Mouse (Mus musculus) embryonic facial prominence, embryonic 15.5 days (tissue): Measurements from ENCODE around the gene Zdhhc14. TPM values are rescaled to one million over a fixed set of nuclear protein-coding genes. Genes with fewer than 3 reads are reported as not detected.

Source experiments
- ATAC-seq: fragments of 200-750 bp; cut with Nextera tagmentation; 2 replicates; pipeline ENCODE4 v1.8.0; 2017; ENCODE audit warnings: low read depth, moderate TSS enrichment; ENCODE audit not compliant: insufficient number of reproducible peaks, low FRiP score, low TSS enrichment
- H3K27ac ChIP-seq: fragments of 300-500 bp; sonication (generic); replicated peaks from 2 replicates; pipeline ENCODE4 v1.5.1; 2015; ENCODE audit warnings: mild to moderate bottlenecking, inconsistent platforms
- H3K27me3 ChIP-seq: fragments of 300-500 bp; sonication (generic); 2 replicates; pipeline ENCODE4 v1.6.1; 2015; ENCODE audit warnings: inconsistent platforms
- H3K36me3 ChIP-seq: fragments of 300-500 bp; sonication (generic); 2 replicates; pipeline ENCODE4 v1.6.1; 2015; ENCODE audit warnings: mild to moderate bottlenecking, inconsistent platforms
- H3K4me1 ChIP-seq: fragments of 300-500 bp; sonication (generic); 2 replicates; pipeline ENCODE4 v1.6.1; 2015; ENCODE audit warnings: inconsistent platforms
- H3K4me2 ChIP-seq: fragments of 300-500 bp; sonication (generic); replicated peaks from 2 replicates; pipeline ENCODE4 v1.6.1; 2015; ENCODE audit warnings: mild to moderate bottlenecking, inconsistent platforms
- H3K4me3 ChIP-seq: fragments of 300-500 bp; sonication (generic); replicated peaks from 2 replicates; pipeline ENCODE4 v1.5.1; 2015; ENCODE audit warnings: mild to moderate bottlenecking, inconsistent platforms
- H3K9ac ChIP-seq: fragments of 300-500 bp; sonication (generic); 2 replicates; pipeline ENCODE4 v1.6.1; 2015; ENCODE audit warnings: inconsistent platforms
- H3K9me3 ChIP-seq: fragments of 300-500 bp; sonication (generic); replicated peaks from 2 replicates; pipeline ENCODE4 v1.6.1; 2016; ENCODE audit warnings: inconsistent platforms
- WGBS: fragments of 180-500 bp; shearing (Covaris S2); methylation state at CpG from one replicate; pipeline ENCODE4 v1.1.7; 2015; 5-methylcytosine and 5-hydroxymethylcytosine counted together
- polyA plus RNA-seq: library from polyadenylated mRNA; unstranded; fragments of >200 nt; fragmentation: Nextera tagmentation; extraction: Ambion mirVana; gene quantifications from 2 replicates; pipeline ENCODE4 v1.2.1, GENCODE M21; 2015

The Zdhhc14 gene
- polyA plus RNA-seq, 1 experiment from 2014 or later: 5.2 TPM

DNA sequence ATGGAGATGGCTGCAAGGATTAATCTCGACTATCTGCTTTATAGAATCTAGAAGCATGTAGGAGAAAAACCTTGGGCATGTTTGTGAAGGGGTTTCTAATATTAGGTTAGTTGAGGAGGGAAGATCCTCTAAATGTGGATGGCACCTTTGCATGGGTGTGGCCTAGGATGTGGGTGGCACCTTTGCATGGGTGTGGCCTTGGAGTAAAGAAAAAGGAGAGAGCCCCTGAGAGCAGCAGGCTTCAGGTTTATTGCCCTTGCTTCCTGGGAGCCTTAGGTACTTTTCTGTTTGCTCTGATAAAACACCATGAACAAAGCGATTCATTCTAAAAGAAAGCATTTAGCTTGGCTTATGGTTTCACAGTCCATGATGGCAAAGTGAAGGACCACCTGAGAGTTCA, 62.2 kb downstream of the Zdhhc14 start:
- Histone ChIP-seq H3K36me3 (no peaks in the 10 kb centered on the region), H3K9ac (no peak overlapping the region), H3K4me1 (no peaks in the 10 kb centered on the region), H3K4me3 (no peak overlapping the region), H3K27me3 (no peaks in the 10 kb centered on the region), H3K9me3 (no peaks in the 10 kb centered on the region), H3K4me2 (no peak overlapping the region), H3K27ac (no peak overlapping the region)
- 93% methylated on average over 2 of the region's 2 CpGs for WGBS
- no peak for ATAC-seq

DNA sequence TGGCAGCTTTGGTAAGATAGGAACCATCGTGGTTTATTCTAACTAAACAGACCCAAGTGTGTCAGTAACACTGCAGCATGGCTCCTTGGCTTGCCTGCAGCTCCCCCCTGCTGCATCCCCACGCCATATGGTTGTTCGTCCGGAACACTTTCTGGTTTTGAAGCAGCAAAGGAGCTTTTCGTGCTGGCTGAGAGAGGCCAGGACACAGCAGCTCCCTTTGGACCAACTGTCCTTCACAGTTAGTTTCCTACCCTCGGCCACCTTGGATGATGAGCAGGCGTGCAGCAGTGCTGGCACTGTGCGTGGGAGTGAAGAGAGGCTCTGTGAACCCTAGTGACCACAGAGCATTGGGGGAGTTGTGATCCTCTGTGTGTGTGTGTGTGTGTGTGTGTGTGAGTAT, 64.2 kb downstream of the Zdhhc14 start:
- no peaks in the 10 kb centered on the region for H3K36me3 ChIP-seq

DNA sequence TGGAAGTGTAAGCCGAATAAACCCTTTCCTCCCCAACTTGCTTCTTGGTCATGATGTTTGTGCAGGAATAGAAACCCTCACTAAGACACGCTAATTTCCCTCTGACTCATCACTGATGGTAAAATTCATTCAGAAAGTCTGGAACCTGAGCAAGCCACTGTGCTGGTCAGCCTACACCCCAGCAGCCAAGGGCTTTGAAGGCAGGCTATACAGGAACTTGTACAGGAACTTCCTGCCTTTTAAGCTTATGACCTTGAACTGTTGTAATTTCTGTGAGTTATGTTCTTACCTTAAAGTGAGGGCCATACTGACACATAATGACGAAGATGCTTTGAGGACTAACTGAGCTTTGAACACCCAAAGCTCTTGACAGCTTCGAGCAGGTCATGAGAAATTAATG, 67.9 kb downstream of the Zdhhc14 start:
- WGBS: 86% methylated on average over 4 of the region's 4 CpGs
- Histone ChIP-seq H3K4me1 (no peaks in the 10 kb centered on the region), H3K27ac (no peak overlapping the region), H3K9me3 (no peaks in the 10 kb centered on the region), H3K27me3 (no peaks in the 10 kb centered on the region), H3K9ac (no peak overlapping the region), H3K36me3 (no peaks in the 10 kb centered on the region), H3K4me3 (no peak overlapping the region), H3K4me2 (no peak overlapping the region)
- ATAC-seq: no peak

More for the DNA sequence above, 64.2 kb downstream of the Zdhhc14 start:
- ATAC-seq: no peak
- Histone ChIP-seq H3K27me3 (no peaks in the 10 kb centered on the region), H3K4me3 (no peak overlapping the region), H3K27ac (no peak overlapping the region), H3K9me3 (no peaks in the 10 kb centered on the region), H3K4me1 (no peaks in the 10 kb centered on the region), H3K4me2 (no peak overlapping the region), H3K9ac (no peak overlapping the region)
- 72% methylated on average over 8 of the region's 8 CpGs for WGBS

DNA sequence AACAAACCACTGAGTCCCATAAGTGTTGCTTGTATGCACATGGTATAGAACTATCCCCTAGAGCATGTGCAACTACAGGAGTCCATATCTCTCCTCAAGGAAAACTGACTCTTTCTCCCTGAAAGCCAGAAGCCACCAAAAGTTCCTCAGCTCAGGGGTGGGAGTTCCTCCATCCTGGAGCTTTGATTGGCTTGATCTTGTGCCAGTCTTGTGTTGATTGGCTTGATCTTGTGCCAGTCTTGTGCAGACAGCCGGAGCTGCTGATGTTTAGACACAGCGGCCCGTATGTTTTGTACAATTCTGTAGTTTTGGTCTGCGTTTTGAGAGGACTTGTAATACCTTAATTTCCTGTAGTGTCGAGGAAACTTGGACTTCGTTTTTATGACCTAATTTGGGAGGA, 70.8 kb downstream of the Zdhhc14 start:
- Histone ChIP-seq H3K9ac (no peak overlapping the region), H3K4me2 (no peak overlapping the region), H3K4me3 (no peak overlapping the region), H3K36me3 (no peaks in the 10 kb centered on the region), H3K4me1 (0 out of 2 replicates have a peak, but pooled peaks cover 5% of the 10 kb centered on the region), H3K27me3 (no peaks in the 10 kb centered on the region), H3K9me3 (no peaks in the 10 kb centered on the region), H3K27ac (no peak overlapping the region)
- no peak for ATAC-seq
- 86% methylated on average over 6 of the region's 6 CpGs for WGBS

DNA sequence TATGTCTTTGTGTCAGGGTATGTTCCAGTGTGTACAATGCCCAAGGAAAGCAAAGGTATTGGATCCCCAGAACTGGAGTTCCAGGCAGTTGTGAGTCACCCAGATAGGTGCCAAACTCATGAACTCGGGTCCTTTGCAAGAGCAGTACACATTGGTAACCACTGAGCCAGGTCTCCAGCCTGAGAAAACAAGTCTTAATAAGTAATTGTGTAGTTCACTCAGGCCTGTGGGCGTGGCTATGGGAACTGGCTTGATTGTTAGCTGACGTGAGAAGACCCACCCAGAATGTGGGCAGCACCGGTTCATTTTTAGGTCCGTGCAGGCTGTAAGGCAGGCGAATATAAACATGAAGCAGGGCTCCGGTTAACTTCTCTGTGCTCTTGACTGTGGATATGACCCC, 73.6 kb downstream of the Zdhhc14 start:
- Histone ChIP-seq H3K4me2 (no peak overlapping the region), H3K4me3 (no peak overlapping the region), H3K27ac (no peak overlapping the region), H3K27me3 (no peaks in the 10 kb centered on the region), H3K36me3 (no peaks in the 10 kb centered on the region), H3K4me1 (0 out of 2 replicates have a peak, but pooled peaks cover 5% of the 10 kb centered on the region), H3K9me3 (no peaks in the 10 kb centered on the region), H3K9ac (no peak overlapping the region)
- no peak for ATAC-seq
- whole genome bisulfite sequencing: 71% methylated on average over 7 of the region's 7 CpGs

DNA sequence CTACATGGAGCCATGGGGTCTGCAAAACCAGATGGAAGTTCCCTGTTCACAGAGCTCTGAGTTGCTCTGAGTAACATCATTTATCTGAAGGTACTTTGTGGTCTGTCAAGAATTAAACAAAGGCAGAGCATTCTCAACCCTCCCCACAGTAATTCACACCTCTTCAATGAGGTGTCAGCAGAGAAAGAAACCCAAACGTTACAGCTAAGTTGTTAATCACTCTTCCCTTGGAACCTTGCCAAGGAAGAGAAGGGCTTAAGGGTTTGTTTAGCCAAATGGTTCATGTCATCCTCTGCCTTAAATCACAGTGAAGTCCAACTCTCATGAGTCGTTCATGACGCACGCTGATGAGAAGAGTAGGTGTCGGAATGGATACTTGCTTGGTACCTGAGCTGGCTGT, 75.6 kb downstream of the Zdhhc14 start:
- H3K36me3 ChIP-seq: no peaks in the 10 kb centered on the region
- H3K4me3 ChIP-seq: no peak overlapping the region
- 67% methylated on average over 5 of the region's 5 CpGs for WGBS
- ATAC-seq: no peak
- no peak overlapping the region for H3K4me2 ChIP-seq
- H3K27ac ChIP-seq: no peak overlapping the region
- no peaks in the 10 kb centered on the region for H3K27me3 ChIP-seq
- H3K9ac ChIP-seq: no peak overlapping the region
- H3K9me3 ChIP-seq: no peaks in the 10 kb centered on the region
- 0 out of 2 replicates have a peak, but pooled peaks cover 5% of the 10 kb centered on the region for H3K4me1 ChIP-seq

DNA sequence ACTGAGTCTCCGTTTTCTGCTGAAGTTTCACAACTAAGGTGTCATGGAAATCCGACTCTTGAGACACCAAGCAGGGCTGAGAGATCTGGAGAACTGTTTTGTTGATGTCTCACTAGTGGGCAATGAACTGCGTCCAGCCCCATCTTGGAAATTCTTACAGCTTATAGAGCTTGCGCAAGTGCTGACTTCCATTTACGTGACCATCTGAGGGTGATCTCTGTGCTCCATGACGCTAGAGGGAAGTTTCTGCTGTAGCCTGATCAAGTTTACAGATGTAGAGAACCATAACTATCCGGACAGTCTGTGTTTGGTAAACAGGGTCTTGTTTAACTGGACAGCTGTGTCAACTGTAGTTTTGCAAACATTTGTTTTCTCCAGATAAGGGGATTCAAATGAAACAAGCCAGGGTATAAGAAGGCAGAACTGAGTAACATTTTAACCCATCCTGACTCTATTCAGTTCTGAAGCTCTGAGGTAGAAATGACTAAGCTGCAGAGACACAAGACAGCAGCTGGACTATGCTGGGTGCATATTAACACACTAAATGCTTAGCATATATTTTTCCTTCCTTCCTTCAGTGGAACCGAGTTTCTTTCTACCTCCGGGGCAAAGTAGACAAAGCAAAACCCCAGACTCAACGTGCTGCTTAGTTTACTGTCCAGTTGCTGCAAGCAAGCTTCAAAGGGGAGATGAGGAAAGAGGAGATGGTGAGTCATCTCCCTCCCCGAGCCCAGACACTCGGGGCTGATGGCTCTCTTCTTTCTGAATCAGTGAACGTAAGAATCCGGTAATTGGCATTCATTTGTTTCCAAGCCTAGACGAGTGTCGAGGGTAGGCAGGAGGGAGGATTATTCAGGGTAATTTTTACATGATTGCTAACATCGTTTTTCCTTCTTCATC, 77.0 kb downstream of the Zdhhc14 start:
- 66% methylated on average over 17 of the region's 17 CpGs for WGBS
- Histone ChIP-seq H3K36me3 (no peaks in the 10 kb centered on the region), H3K9ac (no peak overlapping the region), H3K4me3 (no peak overlapping the region), H3K4me2 (no peak overlapping the region), H3K27ac (no peak overlapping the region), H3K9me3 (no peaks in the 10 kb centered on the region), H3K27me3 (no peaks in the 10 kb centered on the region), H3K4me1 (0 out of 2 replicates have a peak, but pooled peaks cover 5% of the 10 kb centered on the region)
- ATAC-seq: no peak

DNA sequence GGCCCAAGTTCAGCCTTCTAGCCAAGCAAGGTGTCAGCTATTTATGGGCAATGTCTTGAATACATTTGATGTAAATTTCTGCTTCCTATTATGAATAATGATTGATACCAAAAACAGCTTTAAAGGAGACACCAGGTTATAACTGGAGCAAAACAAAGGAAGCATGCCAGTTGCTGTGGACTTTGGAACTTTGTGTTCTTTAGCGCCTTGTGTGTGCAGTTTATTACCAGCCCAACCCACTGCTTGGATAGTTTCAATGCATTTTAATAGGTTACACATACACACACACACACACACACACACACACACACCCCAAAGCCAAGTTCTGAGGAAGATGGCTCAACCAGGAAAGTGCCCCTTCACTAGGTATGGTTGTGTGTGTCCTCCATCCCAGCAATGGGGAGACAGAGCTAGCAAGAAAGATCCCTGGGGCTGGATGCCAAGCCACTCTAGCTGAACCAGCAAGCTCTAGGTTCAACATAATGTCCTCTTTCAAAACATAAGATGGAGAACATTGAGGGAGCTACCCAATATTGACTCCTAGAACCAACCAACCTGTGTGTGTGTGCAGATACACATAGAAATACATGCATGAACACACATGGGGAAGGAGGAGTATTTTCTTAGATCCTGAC, 79.9 kb downstream of the Zdhhc14 start:
- ATAC-seq: no peak
- 85% methylated on average over 1 of the region's 1 CpGs for WGBS
- H3K4me2 ChIP-seq: no peak overlapping the region

DNA sequence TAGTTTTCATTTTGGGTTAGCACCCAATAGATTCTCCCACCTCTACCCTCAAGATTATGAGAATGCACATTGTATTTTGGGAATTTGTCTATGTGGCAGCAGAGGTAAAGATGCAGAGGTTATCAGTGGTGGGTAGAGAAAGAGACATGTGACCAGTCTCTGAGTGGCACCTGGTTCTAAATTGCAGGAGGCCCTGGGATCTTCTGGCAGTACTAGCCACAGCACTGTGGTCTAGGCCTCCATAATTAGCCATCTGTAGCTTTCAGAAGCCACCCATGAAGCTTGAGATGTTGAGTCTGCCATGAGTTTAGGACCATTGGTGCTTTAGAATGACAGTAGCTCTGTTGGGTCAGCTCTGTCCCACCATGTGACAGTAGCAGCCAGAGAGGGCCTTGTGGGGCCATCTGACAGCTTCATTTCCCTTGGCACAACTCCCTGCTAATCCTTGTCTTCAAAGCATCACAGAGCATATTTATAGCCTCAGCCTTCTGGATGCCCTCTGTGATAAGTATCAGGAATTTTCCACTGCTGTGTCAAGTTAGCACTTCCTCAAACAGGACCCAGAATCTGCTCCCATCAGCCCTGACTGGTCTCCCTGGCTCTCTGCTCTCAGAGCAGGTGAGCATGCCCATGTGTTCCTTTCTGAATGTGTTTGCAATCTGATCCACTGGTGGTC, 80.5 kb downstream of the Zdhhc14 start:
- Histone ChIP-seq H3K27me3 (no peaks in the 10 kb centered on the region), H3K4me2 (no peak overlapping the region), H3K4me3 (no peak overlapping the region), H3K4me1 (peaks cover 11% of the 10 kb centered on the region), H3K27ac (no peak overlapping the region), H3K9me3 (no peaks in the 10 kb centered on the region), H3K36me3 (no peaks in the 10 kb centered on the region), H3K9ac (no peak overlapping the region)
- no peak for ATAC-seq

More for the DNA sequence above, 79.9 kb downstream of the Zdhhc14 start:
- Histone ChIP-seq H3K27me3 (no peaks in the 10 kb centered on the region), H3K27ac (no peak overlapping the region), H3K9ac (no peak overlapping the region), H3K36me3 (no peaks in the 10 kb centered on the region), H3K4me1 (peaks cover 16% of the 10 kb centered on the region), H3K4me3 (no peak overlapping the region), H3K9me3 (no peaks in the 10 kb centered on the region)

DNA sequence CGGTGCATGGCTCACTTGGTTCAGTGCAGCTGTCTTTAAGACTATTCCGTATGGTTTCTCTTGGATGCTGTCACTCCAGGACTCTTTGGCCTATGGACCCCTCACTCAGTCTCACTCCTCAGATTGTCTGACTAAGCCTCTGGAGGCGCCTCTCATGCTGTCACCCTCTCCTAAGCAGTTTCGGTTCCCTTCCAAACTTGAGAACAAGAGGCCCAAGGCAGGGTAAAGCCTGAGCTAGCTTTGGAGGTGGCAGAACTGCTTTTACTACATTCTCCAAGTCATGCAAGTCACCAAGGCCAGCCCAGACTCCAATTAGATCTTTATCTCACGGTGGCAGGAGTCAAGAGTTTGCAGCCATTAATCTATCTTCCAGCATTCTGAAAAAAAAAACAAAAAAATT, 82.3 kb downstream of the Zdhhc14 start:
- WGBS: 65% methylated on average over 5 of the region's 5 CpGs
- Histone ChIP-seq H3K4me2 (no peak overlapping the region), H3K36me3 (no peaks in the 10 kb centered on the region), H3K27ac (no peak overlapping the region), H3K9me3 (no peaks in the 10 kb centered on the region), H3K27me3 (no peaks in the 10 kb centered on the region), H3K9ac (no peak overlapping the region), H3K4me3 (no peak overlapping the region), H3K4me1 (peaks cover 11% of the 10 kb centered on the region)
- no peak for ATAC-seq

DNA sequence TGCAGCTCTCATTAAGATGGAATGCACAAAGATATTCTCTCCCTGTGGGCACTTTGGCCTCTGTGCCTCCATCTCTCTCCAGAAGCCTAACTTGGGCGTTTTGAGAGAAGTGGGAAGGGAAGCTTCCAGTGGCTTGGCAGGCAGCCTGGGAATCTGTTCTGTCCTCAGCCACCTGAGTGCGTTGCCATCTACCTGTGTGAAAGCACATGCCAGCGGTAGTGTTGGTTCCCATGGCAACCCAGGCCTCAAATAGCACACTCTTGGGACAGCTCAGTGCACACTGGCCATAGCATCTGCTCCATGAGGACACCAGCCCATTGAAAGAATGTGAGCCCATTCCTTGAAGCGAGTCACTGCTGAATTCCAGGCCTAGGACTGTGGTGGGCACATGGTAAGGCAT, 83.2 kb downstream of the Zdhhc14 start:
- WGBS: 62% methylated on average over 4 of the region's 4 CpGs

More for the DNA sequence above, 83.2 kb downstream of the Zdhhc14 start:
- Histone ChIP-seq H3K9me3 (no peaks in the 10 kb centered on the region), H3K4me2 (no peak overlapping the region), H3K4me1 (peaks cover 11% of the 10 kb centered on the region), H3K27me3 (no peaks in the 10 kb centered on the region), H3K27ac (no peak overlapping the region), H3K4me3 (no peak overlapping the region), H3K36me3 (no peaks in the 10 kb centered on the region), H3K9ac (no peak overlapping the region)
- no peak; the same call in 1 of the 2 replicates for ATAC-seq
